Mouse (Mus musculus): ENCODE measurements at regions not wholly inside any gene's neighbourhood (a gene's known extent, or its start where the extent isn't known, plus 50 kb on each side); places are given as distances from the start of the nearest gene placed in this dataset.

DNA sequence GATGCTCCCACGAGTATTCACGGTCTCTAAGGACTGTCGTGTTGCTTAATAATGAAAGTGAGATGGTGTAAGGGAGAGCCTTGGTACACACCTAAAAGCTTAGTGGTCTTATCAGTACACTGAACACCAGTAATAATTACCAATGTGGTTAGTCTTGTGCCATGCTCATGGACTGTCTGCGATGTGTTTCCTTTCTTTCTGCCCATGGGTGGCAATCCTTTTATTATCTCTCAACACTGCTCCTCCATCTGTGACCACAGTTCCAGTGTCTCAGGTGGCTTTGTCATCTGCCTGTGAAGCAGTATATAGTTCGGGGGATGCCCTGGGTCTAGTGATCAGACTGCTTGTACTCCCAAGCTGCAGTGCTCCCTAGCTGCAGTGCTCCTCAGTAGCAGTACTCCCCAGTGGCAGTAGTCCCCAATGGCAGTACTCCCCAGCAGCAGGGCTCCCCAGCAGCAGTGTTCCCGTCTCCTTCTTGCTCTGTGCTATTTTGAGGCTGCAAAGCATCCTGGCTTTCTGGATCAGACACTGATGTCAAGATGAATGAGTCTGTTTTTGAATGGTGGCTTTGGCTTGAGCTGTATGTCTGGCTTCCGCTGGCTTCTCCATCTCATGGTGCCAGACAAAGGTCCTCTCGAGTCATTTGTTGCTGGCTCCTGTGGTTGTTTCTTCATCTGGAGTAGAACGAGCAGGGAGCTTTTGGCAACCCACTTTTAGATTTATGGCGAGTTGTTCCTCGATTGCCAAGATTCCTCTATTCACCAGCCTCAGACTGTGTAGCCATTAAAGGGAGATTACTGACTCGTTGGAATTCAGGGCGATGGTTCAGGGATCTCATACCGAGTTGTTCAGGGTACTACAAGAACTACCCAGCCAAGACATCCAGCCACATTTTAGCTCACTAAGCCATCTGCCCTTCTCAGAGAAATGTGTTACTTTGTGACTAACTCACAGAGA, 88.4 kb upstream of the Plxnc1 start:
- DNase-seq (ENCODE audit: low read depth, low spot score) = no peak

DNA sequence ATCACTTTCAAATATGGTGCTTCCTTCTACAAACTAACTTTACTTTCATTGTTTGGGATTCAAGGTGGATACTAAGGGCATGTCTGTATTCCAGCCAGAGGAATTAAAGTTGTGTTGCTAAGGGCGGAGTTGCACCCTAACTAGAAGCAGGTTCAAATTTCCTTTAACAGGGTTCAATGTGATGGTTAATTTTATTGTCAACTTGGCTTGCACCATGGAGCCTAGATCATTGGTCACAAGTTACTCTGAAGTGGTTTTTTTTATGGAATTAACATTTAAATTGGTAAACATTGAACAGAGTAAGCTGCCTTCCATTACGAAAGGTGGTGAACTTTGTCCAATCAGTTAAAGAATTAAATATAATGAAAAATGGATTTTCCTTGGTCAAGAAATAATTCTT, 86.7 kb upstream of the Plxnc1 start:
- no peak for DNase-seq (ENCODE audit: low read depth, low spot score)

DNA sequence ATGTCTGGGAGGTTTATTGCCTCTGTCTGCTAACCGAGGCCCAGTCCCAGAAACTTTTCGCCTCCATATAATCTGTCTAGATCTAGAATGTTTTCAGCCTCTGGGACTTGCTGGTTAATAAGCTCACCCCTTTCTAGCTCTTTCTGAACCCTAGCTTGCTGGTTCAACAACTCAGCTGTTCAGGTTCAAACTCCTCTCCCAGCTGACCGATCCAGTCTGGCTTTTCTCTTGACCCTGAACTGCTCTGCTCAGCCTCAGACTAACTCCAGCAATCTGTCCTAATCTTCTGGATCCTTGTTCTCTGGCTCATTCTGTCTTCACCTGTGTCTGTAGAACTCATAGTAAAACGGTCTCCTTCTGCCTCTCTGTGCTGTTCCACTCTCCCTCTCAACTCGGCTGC, 86.2 kb upstream of the Plxnc1 start:
- no peak for DNase-seq (ENCODE audit: low read depth, low spot score)

DNA sequence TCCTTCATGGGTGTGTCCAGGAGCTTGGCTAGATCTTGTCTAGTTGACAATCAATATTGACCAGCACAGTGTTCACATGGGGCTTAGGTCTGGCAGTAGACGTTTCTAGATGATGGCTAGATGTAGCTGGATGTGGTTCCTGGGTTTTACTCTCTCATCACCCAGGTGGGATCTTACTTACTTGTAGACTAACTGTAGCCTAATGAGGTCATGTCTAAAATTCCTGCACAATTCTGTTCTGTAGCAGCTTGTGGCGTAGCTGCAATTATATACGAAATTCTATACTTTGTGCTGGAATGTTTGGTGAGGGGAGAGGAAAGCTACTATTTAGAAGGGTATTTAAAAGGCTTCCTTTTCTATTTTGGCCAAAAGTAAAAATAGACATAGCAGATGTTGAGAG, 84.9 kb upstream of the Plxnc1 start:
- DNase-seq (ENCODE audit: low read depth, low spot score) = no peak

DNA sequence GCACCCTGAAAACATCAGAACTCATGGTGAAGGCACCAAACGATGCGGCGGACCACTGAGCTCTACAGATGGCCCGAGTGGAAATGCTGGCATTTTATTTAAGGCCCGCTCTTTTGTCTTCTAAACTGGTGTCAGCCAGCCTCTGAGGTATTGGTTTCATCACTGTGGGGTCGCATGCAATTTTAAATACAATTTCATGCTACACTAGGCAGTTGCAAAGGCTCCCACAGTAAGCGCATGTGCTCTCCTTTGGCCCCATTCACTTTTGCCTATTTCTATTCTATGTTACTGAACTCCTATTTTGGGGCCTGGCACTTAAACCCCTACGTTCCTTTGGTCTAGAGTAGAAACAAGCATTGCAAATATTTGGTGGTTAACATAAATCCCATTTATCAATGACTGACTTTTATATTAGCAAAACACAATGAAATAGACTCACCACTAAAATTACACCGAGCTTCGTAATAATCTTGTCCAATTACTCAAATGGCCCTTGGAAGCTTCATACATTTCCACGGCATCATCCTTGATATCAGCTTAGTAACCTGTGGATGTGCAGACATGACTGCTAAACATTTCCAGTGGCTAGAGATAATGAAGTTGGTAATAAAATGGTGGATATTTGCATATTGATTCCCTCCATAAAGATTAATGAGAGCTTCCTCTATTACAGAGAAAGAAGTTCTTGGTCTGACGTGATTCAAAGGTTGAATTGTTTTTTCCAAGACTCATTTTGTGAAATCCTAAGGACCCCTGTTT, 81.1 kb upstream of the Plxnc1 start:
- DNase-seq (ENCODE audit: low read depth, low spot score) = no peak

DNA sequence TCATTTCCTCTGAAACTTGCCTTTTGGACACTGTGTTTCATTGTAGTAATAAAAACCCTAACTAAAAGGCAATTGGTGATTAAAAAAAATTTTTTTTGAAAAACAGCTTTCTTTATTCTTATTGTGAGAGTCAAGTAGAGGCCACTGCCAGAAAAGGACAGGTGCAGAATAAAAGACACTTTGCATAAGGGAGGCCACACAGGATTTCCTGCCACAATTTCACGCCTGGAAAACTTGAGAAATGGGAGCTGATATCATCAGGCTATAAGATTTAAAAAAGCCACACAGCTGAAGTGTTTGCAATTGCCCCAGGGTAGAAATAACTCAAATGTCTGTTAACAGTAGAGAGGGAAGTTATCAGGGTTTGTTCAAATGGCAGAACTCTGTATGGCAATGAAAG, 76.6 kb upstream of the Plxnc1 start:
- no peak for DNase-seq (ENCODE audit: low read depth, low spot score)

DNA sequence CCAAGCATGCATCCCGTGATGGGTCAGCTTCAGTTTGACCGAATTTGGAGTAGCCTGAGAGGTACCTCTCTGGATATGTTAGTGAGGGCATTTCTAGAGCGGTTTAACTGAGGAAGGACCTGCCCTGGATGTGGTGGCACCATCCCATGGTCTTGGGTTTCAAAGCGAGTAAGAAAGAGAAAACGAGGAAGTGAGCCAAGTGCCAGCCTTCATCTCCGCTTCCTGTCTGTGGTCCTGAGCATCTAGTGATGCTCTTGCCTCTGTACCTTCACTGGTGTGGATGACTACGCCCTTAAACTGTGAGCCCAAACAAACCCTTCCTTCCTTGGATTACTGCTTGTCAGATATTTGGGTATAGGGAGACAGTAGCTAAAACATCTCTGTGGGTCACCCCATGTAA, 72.3 kb upstream of the Plxnc1 start:
- DNase-seq (ENCODE audit: low read depth, low spot score) = no peak

DNA sequence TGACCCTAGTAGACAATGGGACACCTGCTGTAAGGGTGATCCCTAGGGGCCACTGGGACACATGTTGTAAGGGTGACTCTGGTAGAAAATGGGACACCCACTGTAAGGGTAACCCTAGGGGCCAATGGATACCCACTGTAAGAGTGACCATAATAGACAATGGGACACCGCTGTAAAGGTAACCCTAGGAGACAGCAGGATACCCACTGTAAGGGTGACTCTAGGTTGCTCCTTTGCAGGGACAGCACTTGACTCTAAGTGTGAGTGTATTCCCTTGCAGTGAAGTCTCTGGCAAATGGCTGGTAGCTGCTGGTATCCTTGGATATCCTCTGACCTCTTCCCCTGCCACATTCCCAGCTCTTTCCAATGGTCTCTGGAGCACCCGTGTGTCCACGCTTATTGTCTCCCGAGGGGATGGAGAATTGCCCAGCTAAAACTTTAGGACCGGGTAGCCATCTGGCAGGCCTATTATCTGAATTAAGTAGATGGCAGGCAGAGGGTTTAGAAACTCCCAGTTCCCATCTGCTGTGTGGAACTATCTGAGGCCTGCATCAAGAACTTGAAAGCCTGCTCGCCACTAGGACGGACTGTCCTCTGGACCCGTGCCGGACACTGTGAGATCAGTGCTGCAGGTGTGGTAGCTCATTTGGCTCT, 70.8 kb upstream of the Plxnc1 start:
- no peak for DNase-seq (ENCODE audit: low read depth, low spot score)

DNA sequence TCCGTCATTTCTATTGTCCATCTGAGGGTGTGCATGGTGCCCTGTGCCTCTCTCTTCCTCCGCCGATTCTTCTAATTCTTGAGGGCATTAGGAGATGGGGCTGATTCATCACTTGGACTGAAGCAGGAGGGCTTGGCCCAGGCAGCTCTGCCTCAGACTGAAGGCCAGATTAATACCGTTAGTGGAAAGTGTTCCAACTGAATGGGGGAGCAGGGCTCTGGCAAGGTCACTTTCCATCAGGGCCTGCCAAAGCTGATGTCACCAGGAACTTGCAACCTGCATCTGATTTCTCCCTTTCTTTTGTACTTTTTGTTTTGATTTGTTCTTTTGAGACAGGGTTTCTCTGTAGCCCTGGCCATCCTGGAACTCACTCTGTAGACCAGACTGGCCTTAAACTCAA, 69.3 kb upstream of the Plxnc1 start:
- DNase-seq (ENCODE audit: low read depth, low spot score) = no peak

DNA sequence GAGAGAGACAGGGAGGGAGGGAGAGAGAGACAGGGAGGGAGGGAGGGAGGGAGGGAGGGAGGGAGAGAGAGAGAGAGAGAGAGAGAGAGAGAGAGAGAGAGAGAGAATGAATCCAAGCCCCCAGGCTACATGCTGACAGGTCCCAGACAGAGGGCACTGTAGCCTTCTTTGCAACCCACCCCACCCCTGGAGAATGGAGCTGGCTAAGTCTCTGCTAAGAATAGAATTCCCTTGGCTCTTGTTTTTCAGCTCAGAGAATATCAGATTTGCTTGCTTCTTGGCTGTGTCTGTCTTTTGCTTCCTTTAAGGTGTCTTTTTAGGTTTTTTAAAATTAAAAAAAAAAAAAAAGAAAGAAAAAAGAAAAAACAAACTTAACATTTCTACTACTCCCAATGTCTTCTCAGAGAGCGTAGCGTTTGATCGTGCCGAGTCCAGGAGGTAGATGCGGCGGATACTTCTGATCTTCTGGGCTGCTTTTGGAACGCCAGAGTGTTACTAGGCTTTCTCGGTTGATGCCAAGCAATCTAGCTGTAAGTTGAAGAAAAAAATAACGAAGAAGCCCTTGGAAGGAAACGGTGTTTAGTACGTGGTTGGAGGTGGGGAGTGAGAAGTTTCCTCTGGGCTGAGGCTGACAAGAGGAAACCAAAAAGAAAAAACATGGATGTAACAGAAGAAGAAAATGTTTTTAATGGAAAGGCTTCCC, 68.7 kb upstream of the Plxnc1 start:
- no peak for DNase-seq (ENCODE audit: low read depth, low spot score)

DNA sequence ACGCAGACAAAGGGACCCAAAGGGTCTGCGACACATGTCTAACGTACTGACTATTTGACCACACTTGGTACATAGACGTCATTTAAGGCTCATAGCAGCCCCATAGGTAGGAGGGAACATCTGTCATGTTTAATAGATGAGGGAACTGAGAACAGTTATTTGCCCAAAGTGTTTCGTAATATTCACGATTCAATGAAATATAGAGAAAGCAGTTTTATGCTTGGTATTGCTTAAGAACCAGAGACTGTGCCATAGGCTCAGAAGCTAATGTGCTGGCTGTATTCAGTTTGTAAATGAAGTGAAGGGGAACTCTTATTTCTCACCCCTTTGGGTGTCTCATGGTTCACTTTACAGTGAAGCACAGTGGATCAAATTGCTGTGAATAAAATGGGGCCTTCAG, 65.7 kb upstream of the Plxnc1 start:
- DNase-seq (ENCODE audit: low read depth, low spot score) = no peak

DNA sequence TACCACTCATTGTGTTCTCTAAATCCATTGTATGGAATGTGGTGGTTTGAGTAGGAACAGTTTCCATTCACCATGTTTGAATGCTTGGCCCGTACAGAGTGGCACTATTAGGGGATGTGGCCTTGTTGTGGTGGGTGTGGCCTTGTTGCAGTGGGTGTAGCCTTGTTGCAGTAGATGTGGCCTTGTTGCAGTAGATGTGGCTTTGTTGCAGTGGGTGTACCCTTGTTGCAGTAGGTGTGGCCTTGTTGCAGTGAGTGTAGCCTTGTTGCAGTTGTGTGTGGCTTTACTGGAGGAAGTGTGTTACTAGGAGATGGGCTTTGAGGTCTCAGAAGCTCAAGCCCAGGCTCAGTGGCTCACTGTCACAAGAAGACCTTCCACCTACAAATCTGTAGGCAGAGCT, 64.4 kb upstream of the Plxnc1 start:
- DNase-seq (ENCODE audit: low read depth, low spot score) = no peak

DNA sequence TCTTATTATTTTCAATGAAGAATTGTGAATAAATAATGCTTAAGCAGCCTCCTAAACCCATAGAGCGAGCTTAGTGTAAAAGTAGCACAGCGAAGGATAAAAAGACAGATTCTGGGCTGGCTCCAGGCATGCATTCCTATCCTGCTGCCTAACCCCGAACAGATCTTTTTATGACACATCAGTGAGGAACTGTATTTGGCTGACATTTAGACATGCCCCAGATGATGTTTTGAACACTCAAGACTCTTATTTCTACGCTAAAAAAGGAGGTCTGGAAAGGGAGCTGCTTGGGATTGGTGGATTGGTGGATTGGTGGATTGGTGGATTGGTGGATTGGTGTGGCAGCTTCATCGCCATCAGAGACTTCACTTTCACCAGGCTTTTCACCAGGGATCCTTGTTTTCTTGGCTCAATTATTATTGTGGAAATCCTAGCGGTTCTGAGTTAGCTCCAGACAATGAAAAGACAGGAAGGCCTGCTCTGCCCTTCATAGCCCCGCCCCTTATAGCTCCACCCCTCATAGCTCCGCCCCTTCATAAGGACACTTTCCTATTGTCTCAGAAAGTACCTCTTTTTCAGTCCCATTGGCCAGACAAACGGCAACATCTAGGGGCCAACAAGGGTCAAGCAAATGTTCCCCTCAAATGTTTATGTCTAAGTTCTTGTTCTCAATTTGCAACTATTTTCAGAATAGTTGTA, 59.6 kb upstream of the Plxnc1 start:
- peak; percentile 6 for DNase-seq (ENCODE audit: low read depth, low spot score)

DNA sequence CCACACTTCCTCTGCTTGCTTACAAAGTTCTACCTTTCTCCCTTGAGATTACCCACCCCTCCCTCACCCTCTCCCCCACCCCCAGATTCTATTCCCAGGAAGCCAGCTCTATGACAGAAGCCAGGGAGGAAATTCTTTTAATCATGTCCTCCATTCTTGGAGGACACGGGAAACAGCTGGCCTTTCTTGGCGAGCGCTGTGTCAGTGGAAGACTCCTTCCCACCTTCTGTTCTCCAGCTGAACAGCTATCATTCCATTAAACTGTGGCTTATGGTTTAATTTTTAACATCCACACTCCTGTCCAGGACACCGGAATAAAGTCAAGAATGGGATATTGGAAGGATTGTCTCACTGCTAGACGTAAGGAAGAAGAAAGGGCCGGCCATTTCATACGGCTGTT, 59.0 kb upstream of the Plxnc1 start:
- no peak for DNase-seq (ENCODE audit: low read depth, low spot score)

DNA sequence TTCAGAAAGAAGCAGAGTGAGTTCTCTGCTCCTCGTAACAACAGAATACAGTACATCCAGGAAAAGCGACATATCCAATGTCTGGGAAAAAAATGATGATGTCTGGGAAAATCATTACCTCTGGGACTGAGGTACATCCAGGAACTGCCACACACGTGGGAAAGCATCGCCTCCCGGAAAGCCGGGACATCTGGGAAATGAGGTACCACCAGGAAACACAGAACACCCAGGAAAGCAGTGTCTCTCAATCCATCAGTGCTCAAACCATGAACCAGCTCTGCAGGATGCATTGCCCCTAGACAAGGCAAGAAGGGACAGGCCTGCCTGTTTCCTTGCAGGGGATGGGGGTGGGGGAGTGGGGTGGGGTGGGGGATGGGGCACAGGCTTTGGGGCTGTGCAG, 57.0 kb upstream of the Plxnc1 start:
- DNase-seq (ENCODE audit: low read depth, low spot score) = no peak

DNA sequence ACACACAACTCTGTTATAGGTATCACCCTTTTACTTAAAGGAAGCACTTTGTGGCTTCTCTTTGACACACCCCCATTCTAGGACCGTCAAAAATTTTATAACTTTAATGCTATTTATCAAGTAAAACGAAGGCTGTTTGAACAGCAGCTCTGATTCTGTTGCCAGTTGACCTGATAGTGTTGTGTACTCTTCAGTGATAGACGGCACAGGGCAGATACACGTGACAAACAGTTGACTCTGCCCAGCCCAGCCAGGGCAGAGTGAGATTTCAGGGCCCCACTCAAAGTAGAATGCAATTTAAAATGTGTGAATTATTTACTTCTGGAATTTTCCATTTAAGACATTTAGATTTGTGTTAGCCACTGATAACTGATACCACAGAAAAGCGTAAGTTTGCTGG, 55.1 kb upstream of the Plxnc1 start:
- DNase-seq (ENCODE audit: low read depth, low spot score) = no peak

Measured in ES-CJ7 (cell line).